Mouse (Mus musculus) urinary bladder, adult 2 months (tissue): ENCODE results near the gene Stx6. TPM values are rescaled to one million over a fixed set of nuclear protein-coding genes. Genes with fewer than 3 reads are reported as not detected.

Experiments
- DNase-seq: peaks from one replicate; pipeline ENCODE4 v3.0.0; 2022; ENCODE audit warnings: low spot score
- polyA plus RNA-seq: library from polyadenylated mRNA; depleted of rRNA; stranded (reverse); fragments of >200 nt; gene quantifications from 2 replicates; pipeline ENCODE4 v1.2.3, GENCODE M21; 2012; rRNA removed

Stx6 gene
- 42.4 and 45.9 TPM in 2 replicates for polyA plus RNA-seq

DNA sequence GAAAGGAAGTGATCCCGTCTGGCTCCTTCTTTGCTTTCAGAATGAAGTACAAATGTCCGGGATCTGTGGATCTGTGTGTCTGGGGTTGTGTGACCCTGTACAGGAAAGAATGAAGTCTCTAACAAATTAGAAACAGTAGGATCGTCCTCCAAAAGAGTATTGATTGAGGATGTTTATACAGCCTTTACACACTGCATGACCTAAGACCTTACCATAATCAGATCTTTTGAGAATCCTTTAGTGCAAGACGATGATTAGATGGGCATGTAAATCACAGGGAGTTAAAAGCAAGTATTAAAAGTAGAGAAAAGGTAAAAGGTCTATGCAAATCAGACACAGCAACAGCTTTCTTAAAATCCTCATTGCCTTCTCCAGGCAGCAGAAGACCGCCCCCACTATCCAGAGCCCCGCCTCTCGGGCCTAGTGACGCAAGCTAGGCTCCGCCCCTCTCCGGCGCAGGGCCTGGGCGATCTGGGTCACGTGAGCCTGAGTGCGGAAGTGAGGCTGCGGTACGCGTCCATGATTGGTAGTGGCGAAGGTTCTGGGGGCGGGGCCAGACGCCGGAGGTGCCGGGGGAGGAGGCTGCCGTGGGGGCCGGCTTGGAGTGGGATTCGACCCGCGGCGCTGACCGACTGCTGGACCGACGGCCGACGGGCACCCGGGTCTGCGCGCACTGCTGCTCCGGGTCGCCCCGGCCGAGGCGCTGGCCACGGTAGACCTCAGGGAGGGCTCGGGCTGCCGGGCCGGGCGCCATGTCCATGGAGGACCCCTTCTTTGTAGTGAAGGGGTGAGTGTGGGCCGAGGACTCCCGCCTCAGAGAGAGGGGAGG, at the start of gene Stx6:
Gene Stx6, plus strand, starts transcription at position 575 of the 829 bp plus-strand sequence.
- DNase-seq = peak; percentile 94

DNA sequence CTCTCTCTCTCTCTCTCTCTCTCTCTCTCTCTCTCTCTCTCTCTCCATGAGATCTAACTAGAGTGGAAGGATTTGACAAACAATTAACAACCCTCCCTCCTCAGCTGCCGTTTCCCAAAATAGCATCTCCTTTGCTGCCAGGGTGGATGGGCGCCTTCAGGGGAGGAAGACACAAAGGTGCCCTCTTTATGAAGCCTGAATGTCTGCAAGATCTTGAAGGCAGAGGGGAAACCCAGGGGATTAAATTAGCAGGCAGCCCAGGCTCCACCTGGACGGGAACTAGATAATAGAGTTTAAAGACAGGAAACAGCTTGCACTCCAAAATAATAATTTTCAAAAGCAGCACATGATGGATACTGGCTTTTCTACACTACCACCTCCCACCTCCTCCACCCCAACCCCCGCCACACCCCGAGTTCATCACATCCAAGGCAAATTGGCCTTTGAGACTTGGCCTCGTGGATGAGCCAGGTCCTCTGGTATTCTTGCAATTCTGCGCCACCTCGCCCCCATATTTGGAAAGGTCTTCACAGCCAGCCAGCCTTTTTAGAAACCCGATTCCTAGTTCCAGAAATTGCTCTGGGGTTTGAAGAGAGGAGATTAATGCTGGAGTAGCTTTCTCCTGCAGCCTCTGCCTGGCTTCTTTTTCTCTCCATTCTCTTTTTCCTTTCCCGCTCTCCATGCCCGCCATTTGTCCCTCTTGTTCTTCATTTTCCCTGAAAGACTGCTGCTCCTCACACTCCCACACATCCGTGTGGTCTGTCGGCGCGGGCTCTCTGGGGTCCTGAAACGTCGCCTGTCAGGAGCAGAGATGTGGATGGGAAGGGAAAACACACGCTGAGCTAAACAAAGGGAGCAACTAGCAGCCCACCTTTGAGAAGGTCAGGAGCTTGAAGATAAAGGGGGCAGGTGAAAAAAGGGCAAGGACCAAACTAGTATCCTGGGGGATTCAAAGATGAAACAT, 48.8 kb upstream of the Stx6 start:
- no peak for DNase-seq

DNA sequence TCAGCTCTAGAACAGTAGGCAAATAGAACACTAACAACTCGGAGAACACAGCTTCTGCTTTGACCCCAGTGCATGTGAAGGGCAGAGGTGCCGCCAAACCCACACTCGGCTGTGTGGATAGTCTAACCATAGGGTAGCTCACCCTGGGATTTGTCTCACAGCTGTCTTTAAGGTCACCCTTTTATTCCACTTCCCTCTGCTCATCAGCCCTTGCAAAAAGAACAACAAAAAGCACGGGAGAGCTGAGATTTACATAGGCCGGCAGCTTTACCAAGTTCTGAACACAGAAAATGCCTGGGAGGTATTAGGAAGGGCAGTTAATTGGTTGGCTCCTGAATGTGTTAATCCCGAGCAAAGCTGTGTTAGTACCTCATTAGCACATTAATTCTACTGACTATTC, 47.0 kb upstream of the Stx6 start:
- no peak for DNase-seq

DNA sequence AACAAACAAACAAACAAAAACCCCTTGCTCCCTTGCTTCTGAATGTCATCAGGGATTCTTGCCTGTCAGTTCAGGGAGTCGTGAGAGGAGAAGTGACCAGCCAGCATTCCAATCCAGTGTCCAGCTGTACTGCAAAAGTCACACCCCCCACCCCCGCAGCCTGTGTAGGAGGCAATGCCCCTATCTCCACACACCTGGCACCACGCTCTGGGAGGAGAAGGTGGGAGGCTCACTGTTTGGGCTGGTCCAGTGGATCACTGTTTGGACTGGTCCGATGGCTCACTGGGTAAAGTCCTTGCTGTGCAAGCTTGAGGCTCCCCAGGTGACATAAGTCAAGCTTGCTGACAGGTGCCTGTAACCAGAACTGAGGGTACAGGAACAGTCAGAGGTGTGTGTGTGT, 46.4 kb upstream of the Stx6 start:
- DNase-seq = no peak

DNA sequence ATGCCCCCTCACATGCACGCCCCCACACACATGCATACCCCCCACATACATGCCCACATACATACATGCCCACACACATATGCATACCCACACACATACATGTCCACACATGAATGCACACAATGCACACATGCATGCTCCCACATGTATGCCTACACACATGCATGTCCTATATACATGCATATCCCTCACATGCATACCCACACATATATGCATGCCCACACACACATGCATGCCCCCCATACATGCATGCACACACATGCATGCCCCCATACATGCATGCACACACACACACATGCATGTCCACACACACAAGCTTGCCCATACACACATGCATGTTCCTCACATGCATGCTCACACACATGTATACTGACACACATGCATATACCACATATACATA, 45.6 kb upstream of the Stx6 start:
- DNase-seq = no peak

DNA sequence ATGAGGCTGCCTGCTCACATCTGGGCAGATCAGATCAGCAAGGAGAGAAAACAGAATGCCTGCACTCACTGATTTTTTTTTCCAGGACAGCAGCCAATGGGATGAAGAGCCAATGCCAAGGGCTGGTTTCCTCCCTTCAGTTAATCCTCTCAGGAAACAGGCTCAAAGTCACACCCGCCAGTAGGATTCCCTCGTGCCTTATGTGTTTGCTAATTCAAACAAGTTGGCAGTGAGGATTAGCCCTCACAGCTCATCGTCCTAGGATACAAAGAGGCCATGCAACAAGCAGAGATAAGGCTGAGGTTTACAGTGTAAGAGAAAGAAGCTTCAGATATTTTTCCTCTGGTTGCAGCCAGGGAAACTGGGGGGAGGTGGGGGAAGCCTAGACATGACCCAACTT, 44.6 kb upstream of the Stx6 start:
- no peak for DNase-seq

DNA sequence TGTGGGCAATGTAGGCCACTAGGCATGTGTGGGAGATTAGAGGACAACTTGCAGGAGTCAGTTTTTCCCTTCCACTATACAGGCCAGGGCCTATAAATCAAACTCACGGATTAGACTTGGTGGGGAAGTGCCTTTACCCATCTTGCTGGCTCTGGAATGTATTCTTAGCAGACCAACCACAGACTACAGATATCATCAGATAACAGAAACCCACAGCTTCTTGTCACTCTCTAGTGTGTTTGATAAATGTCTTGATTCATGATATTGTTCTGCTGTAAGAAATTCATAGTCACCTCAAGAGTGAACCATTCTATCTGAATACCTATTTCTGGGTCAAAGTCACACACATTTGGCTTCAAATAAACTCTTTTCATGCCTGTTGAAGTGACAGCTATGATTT, 38.8 kb upstream of the Stx6 start:
- no peak for DNase-seq

DNA sequence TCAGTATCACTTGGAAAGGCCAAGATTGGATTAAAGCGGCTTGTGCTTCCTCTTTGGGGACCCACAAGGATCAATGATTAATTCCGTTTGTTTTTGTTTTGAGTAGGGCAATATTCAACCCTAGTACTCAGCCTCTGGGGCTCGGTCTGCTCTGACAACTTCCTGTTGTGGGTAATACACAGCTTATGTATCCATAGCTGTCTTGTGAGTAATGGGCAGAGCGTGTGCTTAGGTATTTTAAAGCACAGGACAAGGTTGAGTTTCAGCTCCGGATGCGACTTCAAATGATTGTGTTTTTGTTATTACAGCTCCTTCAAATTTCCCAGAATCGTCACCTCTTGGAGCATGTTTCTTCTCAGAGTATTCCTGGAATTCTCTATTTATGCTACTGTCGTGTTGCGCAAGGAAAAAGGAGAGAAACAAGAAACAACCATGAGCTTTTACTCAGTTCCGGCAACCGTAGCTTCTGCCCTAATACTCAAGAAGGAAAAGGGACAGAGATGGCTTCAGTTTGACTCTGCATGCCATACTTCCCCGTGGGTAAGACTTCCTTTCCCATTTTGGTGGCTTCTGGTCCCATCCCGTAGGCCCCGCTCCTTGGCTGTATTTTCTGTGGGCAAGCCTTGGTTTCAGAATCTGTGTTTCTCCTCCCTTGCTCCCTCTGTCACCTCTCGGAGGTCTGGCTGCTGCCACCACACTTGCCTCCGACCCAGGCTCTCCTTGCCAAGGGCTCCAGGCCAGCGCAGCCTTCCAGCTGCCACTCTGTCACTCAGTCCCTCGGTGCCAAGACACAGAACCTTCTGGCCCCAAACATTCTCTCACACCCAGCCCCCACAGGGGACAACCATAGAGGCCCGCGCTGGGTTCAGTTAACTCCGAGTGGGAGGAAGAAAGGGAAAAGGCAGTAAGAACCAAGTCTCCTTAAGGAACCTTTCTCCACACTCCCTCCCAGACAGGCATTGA, 36.3 kb upstream of the Stx6 start:
- no peak for DNase-seq

DNA sequence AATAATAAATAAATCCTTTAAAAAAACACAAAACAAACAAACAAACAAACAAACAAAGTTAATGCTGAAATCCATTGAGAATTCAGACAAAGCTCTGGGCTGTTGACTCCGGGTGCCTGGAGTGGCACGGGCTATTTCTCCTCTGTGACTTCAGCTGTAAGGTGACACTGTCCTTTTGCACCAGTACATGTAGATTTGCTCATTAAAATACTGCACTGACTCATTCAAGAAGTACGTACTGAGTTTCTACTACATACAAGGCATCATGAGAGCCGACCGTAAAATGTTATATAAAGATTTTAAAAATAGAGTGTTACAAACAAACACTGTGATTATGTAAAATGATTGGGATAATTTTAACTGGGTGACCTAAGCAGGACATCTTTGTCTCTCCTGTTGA, 34.1 kb upstream of the Stx6 start:
- DNase-seq = no peak

DNA sequence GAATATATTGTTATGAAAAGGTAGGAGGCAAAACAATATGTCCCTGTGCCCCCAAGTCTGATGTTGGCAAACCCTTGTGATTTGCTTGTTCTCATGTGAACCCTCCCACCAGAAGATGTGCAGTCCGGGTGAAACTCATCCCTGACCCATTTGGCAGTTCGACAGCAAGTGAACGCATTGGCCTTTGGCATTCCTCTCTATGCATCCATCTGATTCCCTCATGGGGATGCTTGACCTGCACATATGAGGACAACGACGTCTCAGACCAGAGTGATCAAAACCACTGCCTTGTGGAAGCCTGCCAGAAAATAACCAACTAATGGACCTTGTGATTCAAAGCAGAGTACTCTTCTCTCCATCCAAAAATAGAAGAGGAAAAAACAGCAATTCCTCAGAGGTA, 31.8 kb upstream of the Stx6 start:
- no peak for DNase-seq

DNA sequence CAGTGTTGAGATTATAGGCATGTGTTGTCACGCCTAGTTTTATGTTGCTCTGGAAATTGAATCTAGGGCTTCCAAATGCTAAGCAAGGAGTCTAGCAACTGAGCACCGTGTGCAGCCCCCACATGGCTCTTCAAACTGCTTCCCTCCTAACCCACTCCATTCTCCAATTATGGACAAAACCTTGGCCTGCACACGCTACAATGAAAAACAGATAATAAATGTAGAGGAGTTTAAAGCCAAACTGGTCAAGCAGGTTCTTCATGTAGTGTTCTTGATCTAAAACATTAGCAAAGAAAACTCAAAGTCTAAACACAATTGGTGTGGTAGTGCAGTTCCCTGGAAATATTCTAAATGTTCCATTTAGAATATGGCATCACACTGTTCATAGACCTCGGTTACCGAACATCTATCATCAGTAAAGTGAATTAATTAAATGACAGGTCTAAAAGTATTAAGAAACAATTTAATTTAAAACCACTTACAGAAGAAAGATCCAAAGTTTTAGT, 31.0 kb upstream of the Stx6 start:
- DNase-seq = no peak

DNA sequence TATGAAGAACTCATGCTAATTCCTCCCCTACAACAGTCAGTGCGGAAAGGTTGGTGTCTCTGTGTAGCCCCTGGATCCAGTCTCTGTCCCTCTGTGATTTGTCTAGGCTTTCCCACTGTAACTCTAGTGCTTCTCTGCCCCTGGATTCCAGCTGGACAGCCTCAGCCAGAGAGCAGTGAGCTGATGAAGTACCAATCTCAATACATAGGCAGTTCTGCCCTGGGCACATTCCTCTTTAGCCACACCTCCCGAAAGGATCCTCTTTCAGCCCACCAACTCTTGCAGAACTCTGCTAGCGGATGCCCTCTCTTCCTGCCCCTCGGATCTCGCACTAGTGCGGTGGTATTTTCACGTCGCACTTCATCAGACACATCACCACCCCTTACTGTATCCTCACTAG, 23.6 kb upstream of the Stx6 start:
- DNase-seq = no peak

DNA sequence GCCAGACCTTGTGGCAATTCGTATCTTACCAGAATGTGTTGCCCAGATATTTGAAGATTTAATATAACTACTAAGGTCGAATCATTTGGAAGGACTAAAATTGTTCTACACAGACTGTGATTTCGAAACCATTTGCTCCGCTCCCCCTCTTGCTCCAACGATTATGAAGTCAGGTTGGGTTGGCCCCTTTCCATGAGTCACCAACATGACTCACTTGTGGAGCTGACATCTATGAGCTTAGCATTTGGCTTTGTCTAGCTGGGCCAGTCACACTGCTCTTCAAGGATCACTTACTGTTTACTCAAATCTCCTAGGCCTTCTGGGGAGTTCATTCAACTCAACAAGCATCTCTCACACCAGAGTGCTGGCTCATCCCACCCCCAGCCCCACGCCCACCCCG, 19.7 kb upstream of the Stx6 start:
- no peak for DNase-seq

DNA sequence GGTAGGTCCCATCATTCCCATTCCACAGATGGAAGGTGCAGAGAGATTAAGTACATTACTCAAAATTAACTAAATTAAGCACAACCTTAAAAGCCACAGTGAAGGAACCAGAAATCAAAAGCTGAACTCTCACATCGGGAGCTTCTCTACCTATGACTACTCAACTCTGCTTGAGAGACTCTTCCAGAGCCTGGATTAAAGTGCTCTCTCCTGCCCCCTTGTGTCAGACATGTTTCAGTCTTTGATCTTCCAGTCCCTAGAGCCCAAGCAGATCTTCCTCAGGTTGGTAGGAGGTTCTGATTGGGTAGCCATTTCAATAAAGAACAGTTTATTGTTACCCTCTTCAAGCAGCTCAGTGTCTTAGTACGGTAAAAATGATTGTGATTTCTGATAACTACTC, 18.4 kb upstream of the Stx6 start:
- no peak for DNase-seq

DNA sequence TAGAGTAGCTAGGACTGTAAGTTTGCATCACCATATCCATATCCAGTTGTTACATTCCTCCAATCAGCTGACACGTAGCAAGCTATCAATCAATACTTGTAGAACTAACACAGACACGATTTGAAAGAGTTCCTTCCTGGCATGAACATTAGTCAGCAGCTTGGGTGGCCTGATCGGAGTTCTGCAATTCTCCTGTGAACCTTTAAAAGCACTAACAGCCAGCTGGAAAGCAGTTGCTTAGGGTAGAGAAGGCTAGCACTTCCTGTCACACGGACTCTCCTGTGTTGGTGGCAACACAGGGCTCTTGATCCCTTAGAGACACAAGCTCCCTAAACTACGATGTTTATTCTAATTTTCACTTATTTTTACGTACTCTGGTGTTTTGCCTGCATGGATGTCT, 12.9 kb upstream of the Stx6 start:
- DNase-seq = no peak

DNA sequence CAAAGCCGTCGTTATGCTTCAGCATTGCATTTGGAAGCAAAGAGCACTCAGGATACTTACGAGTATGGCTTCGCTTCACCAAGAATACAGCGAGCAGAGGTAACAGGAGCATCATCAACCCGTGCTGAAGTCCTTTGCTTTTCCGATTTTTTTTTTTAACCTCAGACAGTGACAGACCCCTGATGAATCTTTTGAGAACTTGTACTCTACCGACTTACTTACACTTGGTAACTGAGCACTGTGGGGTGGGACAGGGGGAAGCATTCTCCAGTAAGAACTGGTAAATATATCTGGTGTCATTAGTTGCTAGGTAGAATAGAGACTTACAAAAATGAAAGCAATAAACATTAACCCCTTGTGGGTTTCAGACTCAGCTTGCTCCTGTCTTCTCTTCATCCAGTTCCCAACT, 11.9 kb upstream of the Stx6 start, which contains the start of gene Mr1:
Gene Mr1, minus strand, starts transcription at position 243 of the 409 bp plus-strand sequence.
- no peak for DNase-seq

DNA sequence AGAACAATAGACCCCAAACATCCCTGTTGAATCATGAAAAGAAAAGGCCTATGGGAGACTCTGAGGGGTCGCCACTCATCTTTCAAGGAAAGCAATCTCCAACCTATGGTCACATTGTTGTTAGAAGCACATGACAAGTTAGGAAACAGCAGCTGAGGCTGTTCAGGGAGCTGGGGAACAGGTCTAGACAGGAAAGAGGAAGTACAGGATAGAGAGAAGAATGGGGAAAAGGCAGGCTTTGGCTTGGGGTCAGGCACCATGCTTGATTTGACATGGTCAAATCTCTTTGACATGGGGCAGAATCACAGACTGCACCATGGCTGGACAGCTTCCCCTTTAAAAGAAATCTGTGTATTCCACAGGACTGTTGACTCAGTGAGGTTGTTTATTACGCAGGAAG, 11.3 kb upstream of the Stx6 start:
- no peak for DNase-seq

DNA sequence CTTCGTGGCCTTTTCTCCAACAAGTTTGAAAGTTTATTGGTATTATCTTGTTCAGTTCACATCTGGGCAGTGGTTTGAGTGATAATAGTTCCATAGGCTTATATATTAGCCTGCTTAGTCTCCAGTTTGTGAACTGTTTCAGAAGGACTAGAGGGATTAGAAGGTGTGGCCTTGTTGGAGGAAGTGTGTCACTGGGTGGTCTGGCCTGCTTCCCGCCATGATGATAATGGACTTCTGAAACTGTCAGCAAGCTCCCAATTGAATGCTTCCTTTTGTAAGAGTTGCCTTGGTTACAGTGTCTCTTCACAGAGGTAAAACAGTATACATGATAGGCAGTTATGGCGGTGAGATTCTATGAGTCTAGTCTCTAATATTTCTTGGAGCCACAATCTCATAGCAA, 9.1 kb upstream of the Stx6 start:
- DNase-seq = no peak

DNA sequence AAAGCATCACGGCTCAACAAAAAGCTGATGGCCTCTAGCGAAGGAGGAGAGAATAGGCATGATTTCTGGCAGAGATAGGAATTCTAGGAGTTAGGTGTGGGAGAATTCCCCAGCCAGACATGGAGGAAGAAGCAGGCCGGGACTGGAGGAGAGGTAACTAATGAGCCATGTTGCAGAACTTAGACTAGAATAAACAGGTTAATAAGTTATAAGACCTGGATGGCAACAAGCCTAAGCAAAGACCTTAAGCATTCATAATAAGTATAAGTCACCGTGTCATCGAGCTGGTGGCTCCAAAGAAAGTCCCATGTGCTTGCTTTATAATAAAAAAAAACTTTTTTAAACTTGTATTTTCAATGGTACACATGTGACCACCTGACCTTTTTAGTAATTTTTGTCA, 7.7 kb upstream of the Stx6 start:
- no peak for DNase-seq

DNA sequence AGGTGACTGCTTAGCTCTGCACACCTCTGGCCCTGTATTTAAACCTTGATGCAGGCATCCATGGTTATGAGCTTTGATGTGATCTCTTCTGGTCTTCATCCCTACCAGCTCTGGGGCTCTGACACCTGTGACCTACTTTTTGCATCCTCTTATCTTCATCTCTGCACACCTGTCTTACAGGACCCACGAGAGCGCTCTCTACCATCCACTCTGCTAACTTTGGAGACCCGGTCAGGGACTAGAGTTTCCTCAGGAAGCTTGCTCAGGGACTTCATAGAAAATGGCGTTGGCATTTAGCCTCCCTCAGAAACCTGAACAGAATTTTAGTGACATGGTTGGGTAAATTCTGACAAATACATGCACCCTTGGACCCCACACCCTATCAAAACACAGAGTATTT, 4.6 kb upstream of the Stx6 start:
- no peak for DNase-seq

DNA sequence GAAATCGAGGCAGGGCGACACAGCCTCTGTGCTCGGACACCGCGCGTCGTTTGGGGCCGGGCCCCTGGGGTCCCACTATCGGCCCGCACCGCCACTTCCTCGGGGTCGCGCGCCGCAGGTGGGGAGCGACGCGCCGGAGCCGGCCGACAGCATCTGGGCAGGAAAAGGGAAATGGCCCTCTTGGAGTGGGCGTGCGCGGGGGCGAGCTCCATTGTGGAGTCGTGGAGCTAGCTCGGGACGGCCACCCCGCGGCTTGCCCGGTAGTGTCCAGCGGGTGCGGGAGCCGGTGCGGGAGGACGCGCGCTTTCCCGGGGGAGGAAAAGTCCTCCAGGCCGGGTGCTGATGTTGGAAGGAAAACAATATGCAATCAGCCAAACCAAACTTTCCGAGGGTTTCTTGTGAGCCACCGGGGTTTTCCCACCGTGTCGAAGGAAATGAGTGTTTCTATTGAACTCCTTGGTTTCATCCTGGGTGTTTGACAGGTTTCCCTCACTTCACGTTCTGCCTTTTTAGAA, 512 bp downstream of the Stx6 start:
- DNase-seq = peak; percentile 46
